Comparison of ENCODE assay signal across 9 mouse cellular contexts in the genomic region with DNA sequence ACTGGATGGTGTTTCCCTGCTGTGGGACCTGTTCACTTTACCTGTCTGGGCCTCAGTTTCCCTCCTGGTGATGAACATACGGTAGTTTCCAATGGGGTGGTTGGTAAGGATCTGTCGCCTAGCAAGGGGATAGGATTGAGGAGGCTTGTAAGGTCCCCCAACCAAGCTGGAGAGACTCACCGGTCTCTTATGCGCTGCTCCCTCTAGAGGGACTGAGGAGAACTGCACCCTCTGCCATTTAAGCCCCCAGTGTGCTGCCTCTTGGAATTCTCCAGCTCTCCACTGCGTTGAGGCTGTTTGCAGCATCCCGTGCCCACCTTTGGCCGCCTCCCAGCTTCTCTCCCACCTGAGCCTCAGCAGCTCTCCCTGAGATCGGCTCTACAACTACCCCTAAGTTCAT.
DNase-seq lines count a peak whose midpoint lies in the region; ATAC-seq and TF ChIP-seq lines count a peak whose summit lies in the region.
"Had no signal": no experiment of that assay in that cellular context is flagged by ENCODE, and none has a peak within 500 bp of the region (broad histone marks: within the 10 kb centered on the region; RNA-seq: fewer than 3 reads in every experiment).

No protein-coding gene starts in this region.

- no peak overlapping the region for H3K4me2 ChIP-seq in liver, postnatal 0 days (ENCODE audit: low read depth, low read length)
- no peak overlapping the region for H3K4me2 ChIP-seq in neural tube, embryonic 11.5 days (ENCODE audit: low read depth)
- no peak overlapping the region for H3K4me2 ChIP-seq in heart, embryonic 12.5 days
- H3K4me2 ChIP-seq: liver, embryonic 15.5 days had no signal

- H3K4me3 ChIP-seq in liver, postnatal 0 days (ENCODE audit: low read depth, low read length): no peak overlapping the region
- H3K4me3 ChIP-seq in neural tube, embryonic 11.5 days (ENCODE audit: low read depth, low read length): no peak overlapping the region
- no peak overlapping the region for H3K4me3 ChIP-seq in heart, embryonic 12.5 days
- H3K4me3 ChIP-seq: liver, embryonic 15.5 days had no signal

- DNase-seq in cerebellum, adult 8-10 months: no peak
- no peak for DNase-seq in liver, postnatal 0 days
- no peak for DNase-seq in liver
- peak; percentile 56 for DNase-seq in embryo, embryonic 11 days
- DNase-seq in neural tube, embryonic 11.5 days (ENCODE audit: low spot score): peak; percentile 38
- no peak for DNase-seq in gastrocnemius, postnatal 25 days

- peak; percentile 67 for TF ChIP-seq CTCF in liver, postnatal 0 days (IDR thresholded peaks at IDR 0.05; ENCODE audit: low read depth)

- H3K9me3 ChIP-seq in liver, postnatal 0 days (ENCODE audit: low read length): no peaks in the 10 kb centered on the region
- H3K9me3 ChIP-seq in neural tube, embryonic 11.5 days (ENCODE audit: control insufficient read depth, low read length): no peaks in the 10 kb centered on the region
- H3K9me3 ChIP-seq in heart, embryonic 12.5 days (replicated peaks): no peaks in the 10 kb centered on the region
- H3K9me3 ChIP-seq: liver, embryonic 15.5 days had no signal

- H3K36me3 ChIP-seq in liver, postnatal 0 days (replicated peaks; ENCODE audit: insufficient read depth, low read length): no peaks in the 10 kb centered on the region
- no peaks in the 10 kb centered on the region for H3K36me3 ChIP-seq in neural tube, embryonic 11.5 days (ENCODE audit: control insufficient read depth, insufficient read depth, low read length)
- H3K36me3 ChIP-seq in heart, embryonic 12.5 days: no peaks in the 10 kb centered on the region
- H3K36me3 ChIP-seq: liver, embryonic 15.5 days had no signal

- H3K9ac ChIP-seq in liver, postnatal 0 days (replicated peaks): no peak overlapping the region
- no peak overlapping the region for H3K9ac ChIP-seq in neural tube, embryonic 11.5 days (ENCODE audit: low read length)
- no peak overlapping the region for H3K9ac ChIP-seq in heart, embryonic 12.5 days
- H3K9ac ChIP-seq: liver, embryonic 15.5 days had no signal

- no peak overlapping the region for H3K27ac ChIP-seq in liver, postnatal 0 days (ENCODE audit: low read depth)
- H3K27ac ChIP-seq in neural tube, embryonic 11.5 days (ENCODE audit: low read depth, low read length): no peak overlapping the region
- H3K27ac ChIP-seq in heart, embryonic 12.5 days (ENCODE audit: poor library complexity, severe bottlenecking): no peak overlapping the region
- H3K27ac ChIP-seq: liver, embryonic 15.5 days had no signal

- no peak for TF ChIP-seq EP300 in liver, postnatal 0 days (IDR thresholded peaks at IDR 0.05; ENCODE audit: low read depth)

- no peaks in the 10 kb centered on the region for H3K4me1 ChIP-seq in liver, postnatal 0 days (ENCODE audit: insufficient read depth)
- H3K4me1 ChIP-seq in neural tube, embryonic 11.5 days (ENCODE audit: control insufficient read depth, insufficient read depth, low read length): 0 out of 2 replicates have a peak, but pooled peaks cover 5% of the 10 kb centered on the region
- H3K4me1 ChIP-seq in heart, embryonic 12.5 days (replicated peaks): no peaks in the 10 kb centered on the region
- H3K4me1 ChIP-seq: liver, embryonic 15.5 days had no signal

- 50% methylated on average over 8 of the region's 8 CpGs for WGBS in liver, postnatal 0 days (ENCODE audit: insufficient replicate concordance)
- 52% methylated on average over 8 of the region's 8 CpGs for WGBS in neural tube, embryonic 11.5 days
- WGBS in heart, embryonic 12.5 days: 44% methylated on average over 8 of the region's 8 CpGs

- H3K27me3 ChIP-seq in liver, postnatal 0 days (ENCODE audit: insufficient read depth, low read length): no peaks in the 10 kb centered on the region
- no peaks in the 10 kb centered on the region for H3K27me3 ChIP-seq in neural tube, embryonic 11.5 days (ENCODE audit: control insufficient read depth, insufficient read depth, low read length)
- peaks cover 4% of the 10 kb centered on the region; the same call in 1 of the 2 replicates for H3K27me3 ChIP-seq in heart, embryonic 12.5 days (replicated peaks)
- H3K27me3 ChIP-seq: liver, embryonic 15.5 days had no signal

- ATAC-seq in cerebellum, adult (ENCODE audit: insufficient number of reproducible peaks, low FRiP score, low TSS enrichment): 0 out of 2 replicates have a peak, but pooled peaks have one; percentile 29
- no peak for ATAC-seq in liver, postnatal 0 days
- no peak for ATAC-seq in neural tube, embryonic 11.5 days (ENCODE audit: insufficient read depth, low FRiP score, low TSS enrichment)
- no peak for ATAC-seq in heart, embryonic 12.5 days (ENCODE audit: insufficient number of reproducible peaks, low FRiP score)

Comparison
In these comparisons a context has a peak if more than half of its experiments do, and no peak if none do; other contexts are left out.
1. DNase-seq: peak in embryo, embryonic 11 days (single experiment) and neural tube, embryonic 11.5 days (single experiment); none in cerebellum, adult 8-10 months (single experiment), liver, postnatal 0 days (single experiment), liver (single experiment) and gastrocnemius, postnatal 25 days (single experiment).